Mouse (Mus musculus) right cerebral cortex, postnatal 4 days (tissue): ENCODE data around the gene Nop2.
A peak's percentile ranks its signal among the peaks of the same experiment; 100 is the strongest.
"Not testable (repeated sequence)": the region's sequence is repeated elsewhere in the genome, so short reads cannot be mapped to it uniquely, and the experiment has no call there.

ENCODE experiments used
- DNase-seq: peaks from one replicate; pipeline ENCODE4 v3.0.0-alpha.2; 2022

Gene Nop2

DNA sequence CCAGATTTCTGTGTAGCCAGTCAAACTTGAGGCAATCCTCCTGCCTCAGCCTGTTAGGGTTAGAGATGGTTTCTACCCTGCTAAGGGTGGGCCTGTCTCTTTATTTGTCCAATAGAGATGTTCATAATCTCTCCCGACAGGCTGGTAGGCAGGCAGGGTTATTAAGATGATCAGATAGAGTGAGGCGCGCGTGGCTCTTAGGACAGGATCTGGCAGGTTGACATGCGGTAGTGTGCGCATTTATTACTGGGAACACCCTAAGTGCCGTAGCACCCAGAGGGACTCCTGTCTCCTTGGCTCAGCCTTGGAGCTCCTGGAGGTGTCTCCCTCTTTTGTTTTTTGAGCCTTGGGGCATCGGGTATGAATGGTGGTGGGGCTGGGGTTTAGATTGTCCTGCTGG lies 23.6 kb downstream of the Nop2 start:
- no peak for DNase-seq

DNA sequence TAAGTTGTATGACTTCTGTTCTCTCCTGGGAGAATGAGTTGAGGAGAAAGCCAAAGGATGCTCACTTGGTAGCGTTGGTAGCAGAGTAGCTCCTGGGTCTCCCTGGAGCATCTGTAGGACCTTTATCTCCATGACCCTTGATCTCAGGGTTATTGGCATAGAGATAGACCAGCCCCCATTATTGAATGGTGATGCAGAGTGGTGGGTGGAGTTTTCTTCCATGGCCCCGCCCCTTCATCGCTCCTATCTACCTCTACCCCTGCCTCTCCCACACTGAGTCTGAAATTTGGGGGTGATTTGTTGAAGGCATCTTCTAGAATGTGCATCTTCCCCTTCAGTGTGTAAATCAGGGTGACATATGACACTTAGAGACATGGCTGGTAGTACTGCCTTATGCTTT lies 24.8 kb downstream of the Nop2 start:
- no peak for DNase-seq

DNA sequence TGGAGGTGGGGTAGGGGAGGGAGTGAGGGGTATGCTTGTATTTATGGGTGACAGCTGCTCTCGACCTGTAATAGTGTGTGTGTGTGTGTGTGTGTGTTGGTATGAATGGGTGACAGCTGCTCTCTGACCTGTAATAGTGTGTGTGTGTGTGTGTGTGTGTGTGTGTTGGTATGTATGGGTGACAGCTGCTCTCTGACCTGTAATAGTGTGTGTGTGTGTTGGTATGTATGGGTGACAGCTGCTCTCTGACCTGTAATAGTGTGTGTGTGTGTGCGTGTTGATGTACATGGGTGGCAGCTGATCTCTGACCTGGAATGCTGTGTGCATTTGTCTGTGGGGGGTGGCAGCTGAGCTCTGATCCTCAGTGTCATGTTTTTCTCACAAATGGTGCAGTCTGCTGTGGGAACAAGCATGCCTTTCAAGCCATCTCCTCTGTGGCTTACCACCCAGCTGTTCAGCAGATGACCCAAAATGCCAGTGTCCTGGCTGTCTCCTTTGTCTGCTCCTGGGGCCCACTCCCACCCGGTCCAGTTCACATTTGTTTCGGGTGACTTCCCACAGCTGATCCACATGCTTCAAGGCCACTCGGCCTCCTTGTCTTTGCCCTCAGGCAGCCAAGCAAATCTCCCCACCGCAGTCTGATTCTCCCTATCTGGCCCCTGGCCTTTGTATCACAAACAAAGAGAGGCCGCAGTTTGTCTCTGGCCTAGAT lies 25.4 kb downstream of the Nop2 start:
- no peak for DNase-seq

DNA sequence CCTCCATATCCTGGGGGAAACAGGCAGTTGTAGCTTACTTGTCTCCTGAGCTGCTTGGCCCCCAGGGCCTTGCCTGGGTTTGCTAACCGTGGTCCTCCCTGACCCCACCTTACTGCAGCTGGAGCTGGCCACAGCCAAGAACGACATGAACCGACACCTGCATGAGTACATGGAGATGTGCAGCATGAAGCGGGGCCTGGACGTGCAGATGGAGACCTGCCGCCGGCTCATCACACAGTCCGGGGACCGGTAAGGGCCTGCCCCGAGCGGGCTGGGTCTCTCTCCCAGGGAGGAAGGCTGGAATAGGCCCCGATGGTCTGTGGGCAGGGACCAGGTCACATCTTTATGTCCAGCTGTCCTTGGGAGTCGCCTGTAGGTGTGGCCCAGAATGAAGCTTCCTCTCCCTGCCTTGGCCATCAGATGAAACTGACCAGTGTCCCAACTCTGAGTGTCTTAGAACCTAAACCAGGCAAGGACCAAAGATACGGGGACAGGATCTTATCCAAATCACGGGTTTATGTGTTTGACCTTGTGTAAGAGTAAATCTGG lies 27.3 kb downstream of the Nop2 start:
- no peak for DNase-seq

DNA sequence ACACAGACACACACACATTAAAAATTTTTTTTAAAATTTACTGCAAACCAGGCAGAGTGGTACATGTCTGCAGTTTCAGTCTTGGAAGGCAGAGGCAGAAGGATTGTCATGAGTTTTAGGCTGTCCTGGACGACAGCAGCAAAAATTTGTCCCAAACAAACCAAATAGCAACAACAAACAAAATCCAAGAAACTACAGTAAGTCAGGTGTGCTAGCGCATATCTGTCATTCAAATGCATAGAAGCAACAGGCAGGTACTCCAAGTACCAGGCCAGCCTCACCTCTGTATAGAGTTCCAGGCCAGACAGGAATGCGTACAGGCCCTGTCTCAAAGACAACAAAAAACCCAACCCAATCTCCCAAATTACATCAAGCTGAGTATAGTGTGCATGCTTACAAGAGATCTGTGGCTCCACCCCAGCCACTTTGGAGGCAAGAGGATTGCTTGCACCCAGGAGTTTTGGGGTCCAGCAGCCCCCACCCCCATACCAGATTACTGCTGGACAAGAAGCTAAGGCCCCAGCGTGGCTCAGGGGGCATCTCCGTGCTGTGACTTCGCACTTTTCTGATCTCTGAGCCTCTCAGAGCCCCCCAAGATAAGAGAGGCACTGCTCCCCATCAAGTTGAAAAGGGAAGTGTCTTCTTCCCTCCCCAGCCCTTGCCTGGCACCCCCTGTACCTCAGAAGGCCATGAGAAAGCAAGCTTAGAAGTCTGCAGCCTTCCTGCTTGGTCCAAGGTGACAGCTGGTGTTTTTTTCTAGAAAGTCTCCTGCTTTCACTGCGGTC lies 28.3 kb downstream of the Nop2 start:
- DNase-seq, result no peak

DNA sequence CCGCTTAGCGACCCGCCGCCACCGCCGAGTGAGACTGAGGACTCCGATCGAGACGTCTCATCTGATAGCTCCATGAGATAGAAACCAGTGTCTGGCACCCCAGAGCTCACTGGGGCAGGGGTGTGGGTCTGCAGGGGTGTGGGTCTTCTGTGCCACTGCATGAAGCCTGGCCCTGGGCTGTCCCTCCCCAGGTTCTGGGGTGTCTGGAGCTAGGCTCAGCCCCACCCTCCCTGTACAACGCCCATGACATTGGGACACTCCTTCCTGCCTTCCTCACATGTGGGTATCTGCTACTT lies 28.8 kb downstream of the Nop2 start:
- no peak for DNase-seq

DNA sequence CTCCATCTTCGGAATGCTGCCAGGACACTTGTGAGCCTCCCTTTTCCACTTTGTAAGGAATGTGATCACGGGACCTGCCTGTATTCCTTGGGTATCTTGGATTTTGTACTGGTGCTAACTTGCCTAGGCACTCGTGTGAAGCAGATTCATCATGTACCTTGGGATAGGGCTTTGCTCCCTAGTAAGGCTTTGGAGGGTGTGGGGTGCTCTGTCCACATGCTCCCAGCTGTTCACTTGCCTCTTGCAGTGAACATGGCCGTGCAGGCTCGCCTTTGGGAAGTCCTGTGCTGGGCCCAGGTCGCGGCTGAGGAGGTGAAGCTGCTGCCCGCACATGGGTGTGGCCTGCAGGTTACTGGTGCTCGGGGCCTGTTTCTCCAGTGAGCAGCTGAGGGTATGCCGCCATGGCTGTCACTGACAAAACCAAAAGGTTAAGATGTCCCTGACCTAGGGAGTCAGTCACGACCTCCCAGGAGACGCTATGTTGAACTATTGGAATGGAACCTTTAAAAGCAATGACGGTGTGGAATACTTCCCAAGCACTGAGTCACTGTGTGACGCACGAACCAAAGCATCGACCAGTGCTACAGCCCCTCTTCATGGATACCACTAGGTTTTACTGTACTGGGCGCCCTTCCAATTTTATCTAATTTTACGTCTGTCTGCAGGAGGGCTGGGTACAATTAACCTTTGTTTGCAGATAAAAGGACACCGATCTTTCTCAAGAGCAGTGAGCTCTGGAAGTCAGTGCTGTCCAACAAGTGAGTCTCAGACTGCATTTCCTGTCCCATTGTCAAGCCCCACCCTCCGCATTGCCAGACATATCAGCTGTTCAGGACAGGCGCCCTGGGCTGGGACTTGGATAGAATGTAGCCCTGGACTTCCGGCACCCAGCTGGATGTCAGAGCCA lies 29.4 kb downstream of the Nop2 start:
- DNase-seq, result peak; percentile 31

DNA sequence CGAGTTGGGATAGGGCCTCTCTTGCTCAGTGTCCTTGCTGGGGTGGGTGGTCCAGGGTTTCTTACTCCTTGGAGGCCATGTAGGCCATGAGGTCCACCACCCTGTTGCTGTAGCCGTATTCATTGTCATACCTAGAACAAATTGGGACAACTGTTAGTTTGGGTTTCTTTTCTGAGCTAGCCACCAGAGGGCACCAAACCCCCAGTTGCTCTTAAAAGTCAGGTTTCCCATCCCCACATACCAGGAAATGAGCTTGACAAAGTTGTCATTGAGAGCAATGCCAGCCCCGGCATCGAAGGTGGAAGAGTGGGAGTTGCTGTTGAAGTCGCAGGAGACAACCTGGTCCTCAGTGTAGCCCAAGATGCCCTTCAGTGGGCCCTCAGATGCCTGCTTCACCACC lies 30.3 kb downstream of the Nop2 start:
- peak; percentile 81 for DNase-seq

DNA sequence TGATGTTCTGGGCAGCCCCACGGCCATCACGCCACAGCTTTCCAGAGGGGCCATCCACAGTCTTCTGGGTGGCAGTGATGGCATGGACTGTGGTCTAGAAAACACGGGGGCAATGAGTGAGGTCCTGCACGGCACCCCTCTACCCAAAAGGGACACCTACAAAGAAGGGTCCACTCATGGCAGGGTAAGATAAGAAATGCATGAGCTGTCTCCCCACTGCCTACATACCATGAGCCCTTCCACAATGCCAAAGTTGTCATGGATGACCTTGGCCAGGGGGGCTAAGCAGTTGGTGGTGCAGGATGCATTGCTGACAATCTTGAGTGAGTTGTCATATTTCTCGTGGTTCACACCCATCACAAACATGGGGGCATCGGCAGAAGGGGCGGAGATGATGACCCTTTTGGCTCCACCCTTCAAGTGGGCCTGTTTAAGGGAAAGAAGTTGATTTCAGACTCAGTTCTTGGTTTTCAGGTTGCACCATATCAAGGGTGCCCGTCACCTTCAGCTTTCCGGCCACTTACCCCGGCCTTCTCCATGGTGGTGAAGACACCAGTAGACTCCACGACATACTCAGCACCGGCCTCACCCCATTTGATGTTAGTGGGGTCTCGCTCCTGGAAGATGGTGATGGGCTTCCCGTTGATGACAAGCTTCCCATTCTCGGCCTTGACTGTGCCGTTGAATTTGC lies 31.1 kb downstream of the Nop2 start:
- DNase-seq, result not testable (repeated sequence)

DNA sequence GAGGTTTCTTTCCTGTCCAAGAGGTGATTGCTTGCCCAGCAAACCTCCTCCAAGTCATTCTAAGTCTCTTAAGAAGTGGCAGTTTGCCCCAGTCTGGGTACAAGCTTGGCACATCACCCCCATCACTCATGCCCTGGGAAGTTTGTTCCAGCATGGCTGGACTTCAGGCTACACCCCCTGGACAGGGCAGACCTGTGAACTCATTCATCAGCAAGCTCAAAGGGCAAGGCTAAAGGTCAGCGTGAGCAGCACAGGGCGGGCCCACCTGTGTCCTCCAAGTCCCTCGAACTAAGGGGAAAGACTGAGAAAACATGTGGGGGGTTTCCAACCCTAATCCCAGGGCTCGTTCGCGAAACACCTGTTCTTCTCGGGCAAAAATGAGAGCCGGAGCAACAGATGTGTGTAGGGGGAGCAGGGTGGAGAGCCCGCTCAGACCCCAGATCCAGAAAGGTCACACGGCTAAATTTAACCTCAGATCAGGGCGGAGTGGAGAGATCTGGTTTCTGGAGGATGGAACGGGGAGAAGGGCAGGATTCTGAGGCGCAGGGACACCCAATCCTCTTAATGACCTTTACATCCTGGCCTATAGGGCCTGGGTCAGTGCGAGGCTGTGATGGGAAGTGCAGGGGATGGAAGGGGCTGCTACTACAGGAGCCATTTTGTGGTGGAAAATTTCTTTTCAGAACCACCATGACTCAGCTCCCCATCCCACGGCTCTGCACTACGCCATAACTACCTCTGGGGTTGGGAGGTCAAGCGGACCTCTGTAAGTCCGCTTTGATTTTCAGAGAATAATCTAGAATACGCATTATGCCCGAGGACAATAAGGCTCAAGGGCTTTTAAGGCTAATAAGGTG lies 32.3 kb downstream of the Nop2 start:
- DNase-seq, result no peak

DNA sequence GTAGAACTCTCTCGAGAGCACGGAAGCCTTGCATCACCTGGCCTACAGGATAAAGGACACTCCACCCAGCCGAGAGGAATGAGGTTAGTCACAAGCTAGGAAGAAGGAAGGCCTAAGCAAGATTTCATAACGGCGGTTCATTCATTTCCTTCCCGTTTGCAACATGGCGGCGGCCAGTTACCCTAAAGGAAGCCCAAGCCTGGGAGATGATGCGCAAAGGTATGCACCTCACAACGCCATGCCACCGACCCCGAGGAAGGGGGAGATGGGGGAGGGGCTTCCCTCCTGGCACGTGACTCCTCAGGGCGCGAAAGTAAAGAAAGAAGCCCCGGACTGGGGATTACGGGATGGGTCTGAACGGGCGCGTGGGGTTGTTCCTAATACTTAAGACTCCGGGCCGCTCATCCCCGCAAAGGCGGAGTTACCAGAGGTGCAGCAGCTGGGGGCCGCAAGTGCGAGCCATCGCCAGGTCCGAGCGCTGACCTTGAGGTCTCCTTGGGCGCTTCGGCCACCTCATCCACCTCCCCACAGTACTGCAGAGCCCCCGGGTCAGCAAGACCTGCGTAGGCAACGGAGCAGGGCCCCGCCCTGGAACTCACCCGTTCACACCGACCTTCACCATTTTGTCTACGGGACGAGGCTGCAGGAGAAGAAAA lies 33.1 kb downstream of the Nop2 start:
- peak; percentile 68 for DNase-seq

DNA sequence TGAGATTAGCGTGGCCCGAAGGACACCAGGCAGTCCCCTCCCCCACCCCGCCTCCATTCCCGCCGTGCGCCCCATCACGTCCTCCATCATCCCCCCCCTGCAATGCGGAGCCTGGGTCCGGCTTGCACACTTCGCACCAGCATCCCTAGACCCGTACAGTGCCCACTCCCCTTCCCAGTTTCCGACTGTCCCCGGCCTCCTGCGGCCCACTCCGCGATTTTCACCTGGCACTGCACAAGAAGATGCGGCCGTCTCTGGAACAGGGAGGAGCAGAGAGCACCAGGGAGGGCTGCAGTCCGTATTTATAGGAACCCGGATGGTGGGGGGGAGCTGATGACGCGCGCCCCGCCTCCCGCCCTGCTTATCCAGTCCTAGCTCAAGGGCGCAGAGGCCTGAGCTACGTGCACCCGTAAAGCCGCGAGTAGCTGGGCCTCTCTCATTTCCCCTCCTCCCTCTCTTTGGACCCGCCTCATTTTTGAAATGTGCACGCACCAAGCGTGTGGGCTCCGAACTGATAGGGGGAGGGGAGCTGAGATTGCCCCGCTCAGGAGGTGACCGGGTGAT lies 33.7 kb downstream of the Nop2 start:
- DNase-seq, result peak; percentile 94

DNA sequence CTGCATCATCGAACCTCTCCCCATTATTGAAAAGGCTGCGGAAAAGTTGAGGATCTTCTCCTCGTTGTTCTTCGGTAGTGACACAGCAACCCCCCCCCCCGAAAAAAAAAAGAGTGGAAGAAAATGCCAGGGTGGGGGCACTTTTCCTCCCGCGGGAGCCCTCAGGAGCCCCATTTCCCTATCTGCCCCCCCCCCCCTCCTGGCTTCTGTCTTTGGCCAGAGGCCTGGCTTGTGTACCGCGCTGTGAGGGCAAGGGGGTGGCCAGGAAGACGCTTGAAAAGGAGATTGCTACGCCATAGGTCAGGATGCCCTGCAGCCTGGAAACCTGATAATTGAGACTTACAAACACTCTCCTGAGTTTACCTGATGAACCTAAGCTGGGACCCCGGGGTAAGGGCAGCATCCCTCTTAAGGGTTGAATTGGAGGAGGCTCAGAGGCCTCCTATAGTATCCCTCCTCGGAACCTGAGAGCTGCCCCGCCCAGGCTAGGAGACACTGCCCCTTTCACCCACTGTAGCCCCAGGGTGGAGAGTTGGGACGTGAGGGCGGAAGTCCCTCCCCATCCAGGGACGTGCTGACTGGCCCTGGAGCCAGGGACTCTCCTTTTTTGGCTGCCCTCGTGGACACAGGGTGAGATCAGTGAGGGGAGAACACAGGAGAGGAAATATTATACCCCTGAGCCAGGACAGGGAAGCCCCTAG lies 34.5 kb downstream of the Nop2 start, which contains the start of gene Gapdh:
Gapdh (minus strand) TSS at position 417 of the 701 bp plus-strand sequence.
- DNase-seq, result no peak

DNA sequence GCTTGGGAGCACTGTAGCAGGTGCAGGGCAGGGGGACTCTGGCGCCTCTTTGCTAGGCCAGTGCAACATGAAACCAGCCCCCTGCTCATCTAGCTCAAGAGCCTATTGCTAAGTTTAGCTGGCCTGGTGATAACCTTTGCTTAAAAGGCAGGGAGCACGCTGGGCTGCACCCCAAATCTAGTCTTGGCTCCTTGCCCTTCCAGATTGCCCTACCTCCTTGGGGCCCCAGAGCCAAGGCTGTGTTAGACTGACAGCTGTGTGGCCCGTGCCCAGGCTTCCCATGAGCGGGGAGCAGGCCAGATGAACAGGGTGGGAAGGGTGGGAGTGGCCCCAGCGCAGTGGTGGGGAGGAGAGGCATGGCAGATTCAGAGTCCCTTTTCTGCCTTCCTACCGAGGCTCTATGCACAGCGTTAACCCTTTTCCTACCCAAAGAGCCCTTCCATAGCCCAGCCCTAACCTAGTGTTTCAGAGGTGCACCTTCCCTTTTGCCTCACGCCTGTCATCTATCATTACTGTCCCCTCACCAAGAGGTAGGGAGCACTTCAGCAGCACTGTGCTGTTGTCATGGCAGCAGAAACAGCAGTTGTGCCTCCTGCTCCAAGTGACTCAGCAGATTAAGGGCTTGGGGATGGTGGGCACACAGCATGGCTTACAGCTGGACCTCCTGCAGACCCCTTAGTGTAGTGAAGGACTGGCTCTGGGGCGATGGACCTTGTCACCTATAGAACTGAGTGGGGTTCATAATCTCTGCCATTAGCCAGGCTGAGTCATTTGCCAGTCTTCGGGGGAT lies 35.3 kb downstream of the Nop2 start:
- DNase-seq, result peak; percentile 36

DNA sequence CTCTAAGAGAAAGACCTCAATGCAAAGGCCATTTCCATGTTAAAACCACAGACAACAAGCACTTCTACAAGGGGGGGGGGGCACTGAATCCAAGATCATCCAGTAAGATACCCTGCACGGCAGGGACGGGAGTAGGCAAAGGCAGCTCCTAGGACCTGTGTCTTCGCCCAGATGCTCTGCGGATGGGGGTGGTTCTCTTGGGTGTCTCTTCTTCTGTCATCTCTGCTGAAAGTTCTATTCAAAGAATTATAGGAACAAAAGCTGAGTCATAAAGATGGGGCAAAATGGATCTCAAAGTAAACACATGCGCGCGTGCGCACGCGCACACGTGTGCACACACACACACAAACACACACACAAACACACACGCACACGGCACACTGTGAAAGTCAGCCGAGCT lies 36.4 kb downstream of the Nop2 start:
- DNase-seq, result no peak

DNA sequence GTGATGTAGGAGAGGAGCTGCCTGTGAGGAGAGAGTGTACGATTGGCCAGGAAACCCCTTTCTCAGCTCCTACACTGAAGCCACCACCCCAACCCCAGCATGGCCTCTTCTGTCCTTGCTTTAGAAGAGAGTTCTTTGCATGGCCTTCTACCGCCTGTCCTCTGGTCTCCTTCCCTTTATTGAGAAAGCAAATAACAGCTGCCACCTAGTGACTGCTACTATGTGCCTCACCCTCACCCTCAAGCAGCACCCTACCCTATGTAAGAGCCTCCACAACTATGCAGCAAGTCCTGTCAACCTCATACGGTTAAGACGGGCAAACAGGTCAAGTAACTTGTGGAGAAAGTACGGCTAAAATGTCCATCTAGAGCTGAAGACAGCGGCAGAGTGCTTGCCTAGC lies 38.5 kb downstream of the Nop2 start:
- DNase-seq, result no peak

DNA sequence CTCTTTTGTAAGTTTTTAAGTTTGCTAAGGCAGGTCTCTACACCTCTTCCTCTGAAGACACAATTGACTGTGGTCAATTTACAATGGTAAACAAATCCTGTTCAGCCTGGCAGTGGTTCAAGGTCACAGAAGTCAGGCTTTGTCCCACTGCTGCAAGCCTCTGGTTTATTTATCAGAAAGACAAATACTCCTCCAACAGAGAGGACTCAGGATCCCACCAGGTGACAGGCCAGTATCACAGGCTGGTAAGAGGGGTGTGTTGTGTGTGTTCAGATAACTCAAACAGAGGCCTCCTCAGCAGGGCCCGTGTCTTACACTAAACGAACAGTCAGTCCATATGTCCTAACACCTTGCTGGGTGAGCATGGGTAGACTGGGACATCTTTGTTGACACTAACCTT lies 40.8 kb downstream of the Nop2 start:
- no peak for DNase-seq

DNA sequence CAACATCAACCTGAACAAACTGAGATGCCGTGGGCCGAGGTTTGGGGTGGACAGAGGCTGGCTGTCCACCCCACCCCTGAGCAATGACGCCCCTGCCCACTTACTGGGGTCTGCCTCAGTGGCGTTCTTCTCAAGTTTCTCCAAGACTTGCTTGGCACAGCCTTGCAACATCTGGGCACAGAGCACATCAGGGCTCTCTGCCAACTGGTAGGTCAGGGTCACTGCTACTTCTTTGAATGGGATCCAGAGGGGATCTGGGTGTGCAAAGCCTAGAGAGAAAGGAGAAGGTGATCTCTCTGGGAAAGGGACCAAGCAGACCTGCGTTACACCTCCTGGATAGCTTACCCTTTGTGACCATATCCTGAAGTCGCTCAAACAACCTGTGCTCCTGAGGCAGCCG lies 41.5 kb downstream of the Nop2 start:
- no peak for DNase-seq

DNA sequence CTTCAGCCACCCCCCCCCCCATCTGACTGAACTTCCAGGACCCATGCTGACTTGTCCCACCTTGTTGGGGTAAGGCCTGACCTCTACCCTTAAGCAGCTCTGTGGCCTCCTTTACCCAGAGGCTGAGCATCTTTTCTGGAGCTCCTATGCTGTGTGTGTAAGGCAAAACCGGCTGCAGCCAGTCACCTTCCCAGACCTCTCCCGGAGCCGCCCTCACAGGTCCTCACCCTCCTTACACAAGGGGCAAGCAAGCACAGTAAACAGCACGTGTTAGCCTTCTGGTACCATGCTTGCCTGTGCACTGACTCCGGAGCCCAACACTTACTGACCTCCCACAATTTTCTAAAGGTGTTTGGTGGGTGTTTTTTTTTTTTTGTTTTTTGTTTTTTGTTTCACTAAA lies 43.8 kb downstream of the Nop2 start:
- DNase-seq, result no peak
